Mouse (Mus musculus) stomach, postnatal 0 days (tissue): Measurements from ENCODE around the gene Drd1. TPM values are rescaled to one million over a fixed set of nuclear protein-coding genes. Genes with fewer than 3 reads are reported as not detected.
A peak's percentile ranks its signal among the peaks of the same experiment; 100 is the strongest.

Experiments
- ATAC-seq: fragments of 200-750 bp; cut with Nextera tagmentation; 2 replicates; pipeline ENCODE4 v1.8.0; 2017; ENCODE audit not compliant: low FRiP score, low TSS enrichment
- DNase-seq: peaks from one replicate; pipeline ENCODE4 v3.0.0-alpha.2; 2016; ENCODE audit warnings: low spot score
- H3K27ac ChIP-seq: fragments of 300-500 bp; sonication (generic); replicated peaks from 2 replicates; pipeline ENCODE4 v1.5.1; 2014; ENCODE audit warnings: mild to moderate bottlenecking, control low read depth
- H3K27me3 ChIP-seq: fragments of 300-500 bp; sonication (generic); 2 replicates; pipeline ENCODE4 v1.6.1; 2014; ENCODE audit warnings: low read length; ENCODE audit not compliant: control insufficient read depth, insufficient read depth
- H3K36me3 ChIP-seq: fragments of 300-500 bp; sonication (generic); 2 replicates; pipeline ENCODE4 v1.6.1; 2014; ENCODE audit warnings: low read length, mixed read lengths; ENCODE audit not compliant: control insufficient read depth, insufficient read depth
- H3K4me1 ChIP-seq: fragments of 300-500 bp; sonication (generic); replicated peaks from 2 replicates; pipeline ENCODE4 v1.6.1; 2014; ENCODE audit warnings: antibody characterized with exemption; ENCODE audit not compliant: control insufficient read depth, insufficient read depth
- H3K4me2 ChIP-seq: fragments of 300-500 bp; sonication (generic); replicated peaks from 2 replicates; pipeline ENCODE4 v1.6.1; 2014; ENCODE audit warnings: low read depth, mild to moderate bottlenecking, control low read depth, moderate library complexity
- H3K4me3 ChIP-seq: fragments of 300-500 bp; sonication (generic); 2 replicates; pipeline ENCODE4 v1.5.1; 2014; ENCODE audit warnings: low read depth, low read length, control low read depth
- H3K9ac ChIP-seq: fragments of 300-500 bp; sonication (generic); 2 replicates; pipeline ENCODE4 v1.6.1; 2014; ENCODE audit warnings: mild to moderate bottlenecking, low read length, control low read depth, mixed read lengths
- H3K9me3 ChIP-seq: fragments of 300-500 bp; sonication (generic); 2 replicates; pipeline ENCODE4 v1.6.1; 2016; ENCODE audit warnings: low read length; ENCODE audit not compliant: control insufficient read depth
- CTCF ChIP-seq: IDR thresholded peaks from 2 replicates; pipeline ENCODE4 v1.5.1; 2016; ENCODE audit warnings: antibody characterized with exemption, low read depth, mild to moderate bottlenecking, moderate library complexity
- EP300 ChIP-seq: optimal IDR thresholded peaks from 2 replicates; pipeline ENCODE3; 2016; ENCODE audit warnings: antibody characterized with exemption
- whole genome bisulfite sequencing: fragments of 180-500 bp; shearing (Covaris S2); extraction: QIAGEN DNeasy Blood & Tissue Kit; methylation state at CpG from one replicate; pipeline ENCODE4 v1.1.7; 2014; 5-methylcytosine and 5-hydroxymethylcytosine counted together
- polyA plus RNA-seq: library from polyadenylated mRNA; unstranded; fragments of >200 nt; fragmentation: Nextera tagmentation; extraction: Ambion mirVana; gene quantifications from 2 replicates; pipeline ENCODE4 v1.2.1, GENCODE M21; 2015

Drd1 gene
- polyA plus RNA-seq, 1 experiment from 2014 or later, result 0.21 TPM

DNA sequence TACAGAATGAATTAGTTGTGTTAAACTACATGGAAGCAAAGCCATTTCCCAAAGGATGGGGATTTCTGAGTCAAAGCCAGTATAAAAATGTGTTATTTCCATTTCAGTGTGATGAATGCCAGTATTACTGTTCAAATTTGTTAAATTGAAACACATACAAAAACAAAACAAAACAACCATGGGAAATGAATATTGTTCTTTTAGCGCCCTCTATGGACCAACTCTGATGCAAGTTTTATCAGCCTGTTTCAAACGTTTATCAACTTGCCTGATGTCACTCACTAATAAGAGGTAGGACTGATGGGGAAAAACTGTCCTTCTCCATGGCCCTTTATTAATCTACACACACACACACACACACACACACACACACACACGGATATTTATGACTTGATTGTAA is 7.8 kb upstream of the Drd1 start:
- Histone ChIP-seq H3K4me3 (no peak overlapping the region), H3K4me2 (no peak overlapping the region), H3K4me1 (no peaks in the 10 kb centered on the region), H3K9me3 (no peaks in the 10 kb centered on the region), H3K27me3 (no peaks in the 10 kb centered on the region), H3K27ac (no peak overlapping the region), H3K9ac (no peak overlapping the region), H3K36me3 (no peaks in the 10 kb centered on the region)
- 3% methylated on average over 3 of the region's 3 CpGs for WGBS
- TF ChIP-seq EP300 (no peak), CTCF (peak; percentile 73)
- ATAC-seq (no peak), DNase-seq (no peak)

DNA sequence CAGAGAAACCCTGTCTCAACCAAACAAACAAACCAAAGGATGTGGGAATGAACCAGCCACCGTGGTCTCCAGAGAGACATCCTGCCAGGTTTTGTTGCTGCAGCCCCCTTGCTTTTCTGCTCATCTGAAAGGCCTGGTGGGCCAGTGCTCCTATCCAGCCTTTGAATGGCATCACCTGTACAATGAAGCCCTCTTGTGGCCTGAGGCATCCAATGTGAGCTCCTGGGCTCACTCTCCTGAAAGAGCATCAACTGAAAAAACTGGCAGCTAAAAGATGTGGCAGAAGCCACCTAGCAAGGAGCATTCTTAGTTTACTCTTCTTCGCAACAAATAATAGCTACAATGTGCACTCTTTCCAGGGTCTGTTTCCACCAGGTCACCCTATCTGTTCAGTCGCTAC is 6.6 kb upstream of the Drd1 start:
- Histone ChIP-seq H3K9ac (no peak overlapping the region), H3K4me2 (no peak overlapping the region), H3K36me3 (no peaks in the 10 kb centered on the region), H3K4me1 (no peaks in the 10 kb centered on the region), H3K4me3 (no peak overlapping the region), H3K9me3 (no peaks in the 10 kb centered on the region), H3K27me3 (no peaks in the 10 kb centered on the region), H3K27ac (no peak overlapping the region)
- DNase-seq, result no peak
- TF ChIP-seq EP300 (no peak), CTCF (no peak)
- no peak for ATAC-seq
- WGBS, result 88% methylated on average over 3 of the region's 3 CpGs

DNA sequence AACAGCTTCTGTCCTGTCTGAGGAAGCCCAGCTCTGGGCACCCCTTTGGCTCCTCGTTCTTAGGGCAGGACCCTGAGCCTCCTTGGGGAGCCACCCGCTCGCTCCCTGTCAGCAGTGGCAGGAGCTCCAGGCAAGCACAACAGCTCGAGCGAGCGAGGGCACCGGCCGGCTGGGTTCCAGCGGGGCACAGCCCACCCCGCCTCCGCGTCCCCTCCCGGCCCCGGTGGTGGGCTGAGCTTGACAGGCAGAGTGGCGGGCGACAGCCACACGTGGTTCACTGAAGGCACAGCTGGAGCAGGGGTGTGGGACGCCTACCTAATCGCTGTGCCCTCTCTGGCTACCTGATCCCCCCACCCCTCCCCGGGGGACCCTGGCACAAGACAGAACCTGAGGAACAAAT is 543 bp downstream of the Drd1 start:
- Histone ChIP-seq H3K4me3 (peak overlapping the region; percentile 37), H3K4me2 (peak overlapping the region; percentile 68), H3K36me3 (no peaks in the 10 kb centered on the region), H3K27ac (no peak overlapping the region), H3K9ac (no peak overlapping the region), H3K9me3 (no peaks in the 10 kb centered on the region), H3K4me1 (no peaks in the 10 kb centered on the region), H3K27me3 (peaks cover 8% of the 10 kb centered on the region; the same call in 1 of the 2 replicates)
- TF ChIP-seq EP300 (no peak), CTCF (no peak)
- 2% methylated on average over 20 of the region's 20 CpGs for WGBS
- ATAC-seq (no peak), DNase-seq (no peak)

DNA sequence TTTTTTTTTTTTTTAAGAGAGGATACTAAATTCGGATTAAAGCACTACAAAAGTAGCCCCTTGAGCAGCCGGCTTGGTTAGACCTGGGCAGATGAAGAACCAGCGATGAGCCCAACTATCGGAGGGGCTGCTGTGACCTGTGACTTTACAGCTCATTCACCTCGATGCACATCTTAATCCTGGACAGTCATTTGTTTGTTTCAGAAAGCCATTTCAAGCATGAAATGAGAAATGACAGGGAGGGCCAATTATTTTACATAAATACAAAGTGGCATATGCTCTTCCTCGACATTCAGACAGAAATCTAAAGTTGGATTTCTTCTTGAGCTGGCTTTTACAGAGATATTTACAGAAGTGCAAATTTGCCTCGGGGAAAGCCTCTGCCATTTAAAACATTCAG is 3.9 kb downstream of the Drd1 start:
- ATAC-seq, result no peak

DNA sequence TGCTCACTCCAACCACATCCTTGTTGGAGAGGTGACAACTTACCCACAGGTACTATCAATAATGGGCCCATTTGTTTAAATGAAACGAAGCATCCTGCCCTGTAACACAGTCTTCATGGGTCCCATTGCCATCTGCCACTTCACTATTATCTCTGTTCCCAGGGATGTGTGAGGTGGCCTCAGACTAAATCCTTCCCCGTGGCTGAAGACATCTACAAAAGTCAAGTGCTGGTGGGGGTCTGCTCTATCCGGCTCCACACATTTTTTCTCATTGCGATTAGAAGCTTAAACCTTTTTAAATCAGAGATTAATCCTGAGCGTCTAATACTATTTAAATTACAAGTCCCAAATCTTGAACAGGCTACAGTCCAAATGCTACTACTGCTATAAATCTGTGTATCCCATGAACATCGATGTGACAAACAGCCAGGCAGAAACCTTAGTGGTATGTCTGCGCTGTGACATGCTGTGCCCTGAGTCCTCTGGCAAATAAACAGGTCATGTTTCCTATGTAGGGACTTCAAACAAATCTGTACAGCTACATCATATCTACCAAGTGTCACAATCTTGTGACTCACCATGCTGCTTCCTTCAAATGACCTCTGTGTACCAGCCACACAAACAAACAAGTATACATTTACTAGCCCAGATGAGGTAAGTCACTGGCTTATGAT is 6.7 kb downstream of the Drd1 start:
- no peak overlapping the region for H3K9ac ChIP-seq
- WGBS, result 75% methylated on average over 7 of the region's 7 CpGs
- H3K4me3 ChIP-seq, result no peak overlapping the region
- DNase-seq, result no peak
- TF ChIP-seq EP300 (no peak), CTCF (no peak)
- no peaks in the 10 kb centered on the region for H3K9me3 ChIP-seq
- no peak overlapping the region for H3K27ac ChIP-seq
- H3K4me1 ChIP-seq, result no peaks in the 10 kb centered on the region
- H3K4me2 ChIP-seq, result no peak overlapping the region
- ATAC-seq, result no peak
- no peaks in the 10 kb centered on the region for H3K27me3 ChIP-seq
- no peaks in the 10 kb centered on the region for H3K36me3 ChIP-seq

More for the DNA sequence above, 3.9 kb downstream of the Drd1 start:
- H3K36me3 ChIP-seq, result no peaks in the 10 kb centered on the region
- no peak overlapping the region for H3K4me2 ChIP-seq
- H3K9ac ChIP-seq, result no peak overlapping the region
- H3K27ac ChIP-seq, result no peak overlapping the region
- H3K9me3 ChIP-seq, result no peaks in the 10 kb centered on the region
- no peak for DNase-seq
- WGBS, result 59% methylated on average over 7 of the region's 7 CpGs
- peaks cover 8% of the 10 kb centered on the region; the same call in 1 of the 2 replicates for H3K27me3 ChIP-seq
- no peaks in the 10 kb centered on the region for H3K4me1 ChIP-seq
- H3K4me3 ChIP-seq, result no peak overlapping the region
- no peak for TF ChIP-seq EP300

DNA sequence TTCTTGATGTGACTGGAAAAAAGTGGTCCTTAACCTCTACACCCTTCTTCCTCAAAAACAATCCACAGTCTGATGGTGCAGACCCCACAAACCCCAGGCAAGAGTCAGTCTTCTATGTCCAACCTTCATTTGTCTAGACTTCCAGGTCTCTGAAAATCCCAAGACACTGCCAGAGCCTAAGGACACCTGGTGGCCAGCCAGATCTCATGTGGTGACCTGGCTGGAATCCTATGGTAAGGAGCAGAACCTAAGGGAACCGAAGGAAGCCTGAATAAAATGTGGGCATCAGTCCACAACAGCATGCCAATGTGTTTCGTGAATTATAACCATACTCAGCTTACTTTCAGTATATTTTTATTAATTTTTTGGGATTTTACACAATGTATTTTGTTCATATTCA is 15.2 kb downstream of the Drd1 start:
- H3K9ac ChIP-seq, result no peak overlapping the region
- no peak for ATAC-seq
- WGBS, result 84% methylated on average over 2 of the region's 2 CpGs
- H3K36me3 ChIP-seq, result no peaks in the 10 kb centered on the region
- no peak for TF ChIP-seq EP300
- no peak for TF ChIP-seq CTCF
- no peak overlapping the region for H3K27ac ChIP-seq
- H3K4me2 ChIP-seq, result no peak overlapping the region
- DNase-seq, result no peak
- no peaks in the 10 kb centered on the region for H3K4me1 ChIP-seq
- H3K4me3 ChIP-seq, result no peak overlapping the region
- H3K27me3 ChIP-seq, result no peaks in the 10 kb centered on the region
- H3K9me3 ChIP-seq, result no peaks in the 10 kb centered on the region
